Mouse (Mus musculus) liver, embryonic 11.5 days (tissue): ENCODE results near the gene Lzts2. TPM values are rescaled to one million over a fixed set of nuclear protein-coding genes. Genes with fewer than 3 reads are reported as not detected.
"Not testable (repeated sequence)": the region's sequence is repeated elsewhere in the genome, so short reads cannot be mapped to it uniquely, and the experiment has no call there.

Experiments used
- ATAC-seq: fragments of 200-750 bp; cut with Nextera tagmentation; replicated peaks from 2 replicates; pipeline ENCODE4 v1.8.0; 2017; ENCODE audit warnings: moderate number of reproducible peaks, mild to moderate bottlenecking, moderate TSS enrichment, moderate library complexity; ENCODE audit not compliant: low FRiP score
- DNase-seq: peaks from one replicate; pipeline ENCODE4 v3.0.0-alpha.2; 2017; ENCODE audit warnings: low spot score
- H3K27ac ChIP-seq: fragments of 300-500 bp; sonication (generic); 2 replicates; pipeline ENCODE4 v1.5.1; 2014; ENCODE audit warnings: mild to moderate bottlenecking, low read depth, low read length, control low read depth
- H3K27me3 ChIP-seq: fragments of 300-500 bp; sonication (generic); replicated peaks from 2 replicates; pipeline ENCODE4 v1.6.1; 2014; ENCODE audit warnings: low read length, mixed read lengths; ENCODE audit not compliant: control insufficient read depth, insufficient read depth
- H3K36me3 ChIP-seq: fragments of 300-500 bp; sonication (generic); 2 replicates; pipeline ENCODE4 v1.6.1; 2014; ENCODE audit warnings: mild to moderate bottlenecking, low read length, moderate library complexity, mixed read lengths; ENCODE audit not compliant: control insufficient read depth, insufficient read depth
- H3K4me1 ChIP-seq: fragments of 300-500 bp; sonication (generic); replicated peaks from 2 replicates; pipeline ENCODE4 v1.6.1; 2014; ENCODE audit warnings: low read length, mixed read lengths; ENCODE audit not compliant: control insufficient read depth, insufficient read depth
- H3K4me2 ChIP-seq: fragments of 300-500 bp; sonication (generic); 2 replicates; pipeline ENCODE4 v1.6.1; 2014; ENCODE audit warnings: mild to moderate bottlenecking, control low read depth, moderate library complexity
- H3K4me3 ChIP-seq: fragments of 300-500 bp; sonication (generic); 2 replicates; pipeline ENCODE4 v1.5.1; 2014; ENCODE audit warnings: low read depth, low read length, control low read depth
- H3K9ac ChIP-seq: fragments of 300-500 bp; sonication (generic); 2 replicates; pipeline ENCODE4 v1.6.1; 2014; ENCODE audit warnings: low read depth, low read length, control low read depth
- H3K9me3 ChIP-seq: fragments of 300-500 bp; sonication (generic); 2 replicates; pipeline ENCODE4 v1.6.1; 2016; ENCODE audit warnings: low read length, inconsistent platforms, mixed read lengths; ENCODE audit not compliant: control insufficient read depth
- WGBS: fragments of 180-500 bp; shearing (Covaris S2); extraction: QIAGEN DNeasy Blood & Tissue Kit; methylation state at CpG from one replicate; pipeline ENCODE4 v1.1.7; 2014; 5-methylcytosine and 5-hydroxymethylcytosine counted together
- polyA plus RNA-seq: library from polyadenylated mRNA; unstranded; fragments of >200 nt; fragmentation: Nextera tagmentation; extraction: Ambion mirVana; gene quantifications from 2 replicates; pipeline ENCODE4 v1.2.1, GENCODE M21; 2014

The Lzts2 gene
- polyA plus RNA-seq, 1 experiment from 2014 or later: 31.4 TPM

DNA sequence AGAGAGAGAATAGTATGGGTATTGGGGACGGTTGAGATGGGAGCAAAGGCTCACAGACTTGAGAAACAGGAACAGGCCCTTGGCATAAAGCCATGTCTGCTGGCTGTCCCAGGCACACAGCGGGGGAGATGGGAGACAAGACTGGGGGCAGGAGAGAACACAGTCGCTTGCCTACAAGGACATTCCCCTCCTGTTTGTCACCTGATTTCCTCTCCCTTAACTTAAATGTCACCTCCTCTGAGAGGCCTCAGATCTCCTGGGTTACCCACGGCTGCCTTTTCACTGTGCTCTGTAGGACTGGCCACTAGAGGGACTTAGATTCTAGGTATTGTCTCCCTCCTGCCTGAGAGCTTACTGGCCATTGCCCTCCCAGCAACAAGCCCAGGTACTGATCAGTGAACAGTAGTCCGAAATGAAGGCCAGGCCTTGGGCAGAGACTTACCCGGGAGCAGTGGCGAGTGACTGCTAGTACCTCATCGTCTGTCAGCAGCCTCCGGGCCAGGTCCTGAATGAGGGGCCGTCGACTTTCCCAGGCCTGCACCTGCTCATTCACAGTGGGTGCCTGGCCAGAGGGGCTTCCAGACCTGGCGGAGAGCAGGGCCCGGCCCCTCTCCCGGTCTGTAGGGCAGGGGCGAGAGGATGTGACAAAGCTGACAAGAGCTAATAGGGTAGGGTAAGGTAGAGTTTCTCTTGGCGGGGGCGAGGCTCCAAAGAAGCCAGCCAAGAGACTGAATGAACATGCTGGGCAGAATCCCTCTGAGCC lies 18.5 kb downstream of the Lzts2 start:
- Histone ChIP-seq H3K4me2 (no peak overlapping the region), H3K9me3 (no peaks in the 10 kb centered on the region), H3K4me1 (peaks cover 8% of the 10 kb centered on the region; the same call in 1 of the 2 replicates), H3K27ac (no peak overlapping the region), H3K4me3 (0 out of 2 replicates have a peak overlapping the region, but pooled peaks have one; percentile 1), H3K36me3 (no peaks in the 10 kb centered on the region; the same call in 1 of the 2 replicates), H3K9ac (no peak overlapping the region), H3K27me3 (peaks cover 6% of the 10 kb centered on the region)
- 59% methylated on average over 17 of the region's 17 CpGs for WGBS
- DNase-seq (no peak), ATAC-seq (no peak)

- H3K27me3 ChIP-seq: peaks cover 34% of the 10 kb centered on the region
- 34% methylated on average over 16 of the region's 16 CpGs for WGBS
- H3K4me3 ChIP-seq: no peak overlapping the region
- H3K9ac ChIP-seq: no peak overlapping the region
- ATAC-seq (peak; percentile 63; the same call in 1 of the 2 replicates), DNase-seq (peak; percentile 63)
- no peaks in the 10 kb centered on the region for H3K36me3 ChIP-seq
- H3K4me1 ChIP-seq: no peaks in the 10 kb centered on the region; the same call in 1 of the 2 replicates
- H3K9me3 ChIP-seq: no peaks in the 10 kb centered on the region
- no peak overlapping the region; the same call in 1 of the 2 replicates for H3K4me2 ChIP-seq
- H3K27ac ChIP-seq: no peak overlapping the region
These were observed 22.7 kb downstream of the Lzts2 start for GRCm38 (mm10) chr19:45036867-45037266.

DNA sequence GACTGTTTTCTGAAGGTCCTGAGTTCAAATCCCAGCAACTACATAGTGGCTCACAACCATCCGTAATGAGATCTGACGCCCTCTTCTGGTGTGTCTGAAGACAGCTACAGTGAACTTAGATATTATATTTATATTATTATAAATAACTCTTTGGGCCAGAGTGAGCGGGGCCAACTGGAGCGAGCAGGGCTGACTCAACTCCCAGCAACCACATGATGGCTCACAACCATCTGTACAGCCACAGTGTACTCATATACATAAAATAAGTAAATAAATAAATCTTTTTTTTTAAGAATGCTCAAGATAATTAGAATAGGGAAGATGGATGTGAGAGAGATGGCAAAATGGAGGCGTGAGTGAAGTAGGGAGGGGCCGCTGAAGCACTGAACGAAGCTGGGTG lies 24.0 kb downstream of the Lzts2 start:
- not testable (repeated sequence) for ATAC-seq, H3K27ac ChIP-seq, H3K9me3 ChIP-seq, H3K4me2 ChIP-seq, H3K4me1 ChIP-seq, H3K4me3 ChIP-seq, H3K9ac ChIP-seq, H3K36me3 ChIP-seq, DNase-seq
- H3K27me3 ChIP-seq: peaks cover 37% of the 10 kb centered on the region
- 81% methylated on average over 7 of the region's 7 CpGs for WGBS

GRCm38 (mm10) chr19:45040214-45040613 lies 26.0 kb downstream of the Lzts2 start:
- WGBS: 44% methylated on average over 13 of the region's 13 CpGs
- Histone ChIP-seq H3K27ac (no peak overlapping the region), H3K27me3 (peaks cover 50% of the 10 kb centered on the region), H3K9ac (no peak overlapping the region), H3K4me2 (no peak overlapping the region), H3K36me3 (no peaks in the 10 kb centered on the region), H3K4me1 (no peaks in the 10 kb centered on the region; the same call in 1 of the 2 replicates), H3K4me3 (no peak overlapping the region), H3K9me3 (no peaks in the 10 kb centered on the region)
- DNase-seq (no peak), ATAC-seq (no peak)

DNA sequence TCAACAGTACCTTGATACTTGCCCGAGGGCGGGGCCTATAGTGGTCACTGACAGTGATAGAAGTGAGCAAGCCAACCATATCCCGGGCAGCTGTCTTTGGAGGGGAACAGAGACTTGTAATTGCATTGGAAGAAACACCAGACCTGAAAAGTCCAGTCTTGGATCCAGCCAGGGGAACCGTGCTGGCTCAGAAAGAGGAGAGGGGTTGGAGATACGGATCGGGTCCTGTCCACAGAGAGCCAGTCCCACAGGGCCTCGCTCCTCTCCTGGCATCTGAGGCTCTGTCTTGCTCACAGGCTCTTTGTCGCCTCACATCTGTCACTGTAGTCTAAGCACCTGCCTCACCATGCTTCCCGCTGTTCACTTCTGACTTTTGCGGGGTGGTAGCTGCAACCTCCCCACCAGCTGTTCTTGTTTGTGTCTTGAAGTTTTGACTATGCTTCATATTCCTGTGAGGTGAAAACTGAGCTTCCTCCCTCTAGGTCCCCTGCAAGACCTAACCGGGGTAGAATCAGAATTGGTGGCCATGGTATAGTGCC lies 30.2 kb downstream of the Lzts2 start:
- Histone ChIP-seq H3K9me3 (no peaks in the 10 kb centered on the region), H3K27ac (no peak overlapping the region), H3K9ac (no peak overlapping the region), H3K27me3 (peaks cover 61% of the 10 kb centered on the region), H3K4me1 (peaks cover 20% of the 10 kb centered on the region), H3K4me2 (no peak overlapping the region), H3K36me3 (no peaks in the 10 kb centered on the region), H3K4me3 (no peak overlapping the region)
- DNase-seq (no peak), ATAC-seq (no peak)
- 55% methylated on average over 11 of the region's 11 CpGs for WGBS

GRCm38 (mm10) chr19:45045236-45045635 lies 31.0 kb downstream of the Lzts2 start:
- H3K27me3 ChIP-seq: peaks cover 58% of the 10 kb centered on the region
- no peak overlapping the region for H3K4me2 ChIP-seq
- H3K36me3 ChIP-seq: no peaks in the 10 kb centered on the region
- H3K4me1 ChIP-seq: peaks cover 20% of the 10 kb centered on the region
- ATAC-seq (no peak), DNase-seq (no peak)
- H3K4me3 ChIP-seq: no peak overlapping the region
- WGBS: 36% methylated on average over 15 of the region's 15 CpGs
- H3K9me3 ChIP-seq: no peaks in the 10 kb centered on the region
- no peak overlapping the region for H3K27ac ChIP-seq
- no peak overlapping the region for H3K9ac ChIP-seq

- 67% methylated on average over 5 of the region's 5 CpGs for WGBS
- peaks cover 54% of the 10 kb centered on the region for H3K27me3 ChIP-seq
- no peaks in the 10 kb centered on the region for H3K9me3 ChIP-seq
- H3K4me1 ChIP-seq: peaks cover 20% of the 10 kb centered on the region
- no peak within 1 kb of the TSS for H3K9ac ChIP-seq
- H3K36me3 ChIP-seq: no peaks in the 10 kb centered on the region
- peak within 1 kb of the TSS; percentile 56 for H3K4me3 ChIP-seq
- ATAC-seq: no peak
- no peak for DNase-seq
- peak within 1 kb of the TSS; percentile 93 for H3K4me2 ChIP-seq
- no peak within 1 kb of the TSS for H3K27ac ChIP-seq
These were observed 31.4 kb downstream of the Lzts2 start, which contains the start of gene Pdzd7 for GRCm38 (mm10) chr19:45045651-45046050. Pdzd7 (minus strand) TSS chr19:45045717.

GRCm38 (mm10) chr19:45046523-45047321 lies 32.5 kb downstream of the Lzts2 start:
- Histone ChIP-seq H3K9ac (peak overlapping the region; percentile 64), H3K27ac (0 out of 2 replicates have a peak overlapping the region, but pooled peaks have one; percentile 75), H3K27me3 (peaks cover 47% of the 10 kb centered on the region), H3K4me1 (peaks cover 20% of the 10 kb centered on the region), H3K9me3 (no peaks in the 10 kb centered on the region), H3K4me3 (peak overlapping the region; percentile 56), H3K36me3 (no peaks in the 10 kb centered on the region), H3K4me2 (peak overlapping the region; percentile 93)
- no peak for DNase-seq
- WGBS: 3% methylated on average over 34 of the region's 34 CpGs
- peak; percentile 55; the same call in 1 of the 2 replicates for ATAC-seq
